Mouse (Mus musculus) heart, embryonic 16.5 days (tissue): ENCODE measurements around the gene Cfd. TPM values are rescaled to one million over a fixed set of nuclear protein-coding genes. Genes with fewer than 3 reads are reported as not detected.
A peak's percentile ranks its signal among the peaks of the same experiment; 100 is the strongest.

Experiments used
- ATAC-seq: fragments of 200-750 bp; cut with Nextera tagmentation; replicated peaks from 2 replicates; pipeline ENCODE4 v1.8.0; 2017; ENCODE audit warnings: moderate number of reproducible peaks; ENCODE audit not compliant: insufficient read depth, low FRiP score; ENCODE audit errors: extremely low read depth
- H3K27ac ChIP-seq: fragments of 300-500 bp; sonication (generic); 2 replicates; pipeline ENCODE4 v1.5.1; 2014; ENCODE audit warnings: mild to moderate bottlenecking, low read length, control low read depth, moderate library complexity
- H3K27me3 ChIP-seq: fragments of 300-500 bp; sonication (generic); 2 replicates; pipeline ENCODE4 v1.6.1; 2014; ENCODE audit warnings: low read length, mixed read lengths; ENCODE audit not compliant: control insufficient read depth, insufficient read depth
- H3K36me3 ChIP-seq: fragments of 300-500 bp; sonication (generic); 2 replicates; pipeline ENCODE4 v1.6.1; 2014; ENCODE audit not compliant: control insufficient read depth, insufficient read depth
- H3K4me1 ChIP-seq: fragments of 300-500 bp; sonication (generic); 2 replicates; pipeline ENCODE4 v1.6.1; 2014; ENCODE audit warnings: low read length, mixed read lengths; ENCODE audit not compliant: control insufficient read depth, insufficient read depth
- H3K4me2 ChIP-seq: fragments of 300-500 bp; sonication (generic); 2 replicates; pipeline ENCODE4 v1.6.1; 2014; ENCODE audit warnings: low read depth, mild to moderate bottlenecking, control low read depth, low read length
- H3K4me3 ChIP-seq: fragments of 300-500 bp; sonication (generic); 2 replicates; pipeline ENCODE4 v1.5.1; 2014; ENCODE audit warnings: mild to moderate bottlenecking, control low read depth, low read length
- H3K9ac ChIP-seq: fragments of 300-500 bp; sonication (generic); 2 replicates; pipeline ENCODE4 v1.6.1; 2014; ENCODE audit warnings: low read length, control low read depth
- H3K9me3 ChIP-seq: fragments of 300-500 bp; sonication (generic); replicated peaks from 2 replicates; pipeline ENCODE4 v1.6.1; 2016; ENCODE audit warnings: low read length; ENCODE audit not compliant: control insufficient read depth
- WGBS: fragments of 180-500 bp; shearing (Covaris S2); extraction: QIAGEN DNeasy Blood & Tissue Kit; methylation state at CpG from one replicate; pipeline ENCODE4 v1.1.7; 2014; 5-methylcytosine and 5-hydroxymethylcytosine counted together
- polyA plus RNA-seq: library from polyadenylated mRNA; unstranded; fragments of >200 nt; fragmentation: Nextera tagmentation; extraction: Ambion mirVana; gene quantifications from 2 replicates; pipeline ENCODE4 v1.2.1, GENCODE M21; 2015

The Cfd gene
- polyA plus RNA-seq, 1 experiment from 2014 or later: not detected

- Histone ChIP-seq H3K27me3 (no peaks in the 10 kb centered on the region), H3K9ac (no peak overlapping the region), H3K4me3 (no peak overlapping the region), H3K27ac (no peak overlapping the region), H3K9me3 (no peaks in the 10 kb centered on the region), H3K4me1 (peaks cover 52% of the 10 kb centered on the region), H3K36me3 (no peaks in the 10 kb centered on the region), H3K4me2 (no peak overlapping the region)
- no peak for ATAC-seq
- 72% methylated on average over 6 of the region's 6 CpGs for WGBS
These were observed 43.2 kb downstream of the Cfd start for GRCm38 (mm10) chr10:79933861-79934260.

- no peak overlapping the region for H3K4me3 ChIP-seq
- 46% methylated on average over 13 of the region's 13 CpGs for WGBS
- no peak overlapping the region for H3K9ac ChIP-seq
- no peaks in the 10 kb centered on the region for H3K9me3 ChIP-seq
- no peaks in the 10 kb centered on the region for H3K36me3 ChIP-seq
- peaks cover 49% of the 10 kb centered on the region for H3K4me1 ChIP-seq
- H3K27me3 ChIP-seq: no peaks in the 10 kb centered on the region
- peak; percentile 52 for ATAC-seq
- no peak overlapping the region for H3K4me2 ChIP-seq
- no peak overlapping the region for H3K27ac ChIP-seq
These were observed 43.6 kb downstream of the Cfd start for GRCm38 (mm10) chr10:79934272-79934721.

DNA sequence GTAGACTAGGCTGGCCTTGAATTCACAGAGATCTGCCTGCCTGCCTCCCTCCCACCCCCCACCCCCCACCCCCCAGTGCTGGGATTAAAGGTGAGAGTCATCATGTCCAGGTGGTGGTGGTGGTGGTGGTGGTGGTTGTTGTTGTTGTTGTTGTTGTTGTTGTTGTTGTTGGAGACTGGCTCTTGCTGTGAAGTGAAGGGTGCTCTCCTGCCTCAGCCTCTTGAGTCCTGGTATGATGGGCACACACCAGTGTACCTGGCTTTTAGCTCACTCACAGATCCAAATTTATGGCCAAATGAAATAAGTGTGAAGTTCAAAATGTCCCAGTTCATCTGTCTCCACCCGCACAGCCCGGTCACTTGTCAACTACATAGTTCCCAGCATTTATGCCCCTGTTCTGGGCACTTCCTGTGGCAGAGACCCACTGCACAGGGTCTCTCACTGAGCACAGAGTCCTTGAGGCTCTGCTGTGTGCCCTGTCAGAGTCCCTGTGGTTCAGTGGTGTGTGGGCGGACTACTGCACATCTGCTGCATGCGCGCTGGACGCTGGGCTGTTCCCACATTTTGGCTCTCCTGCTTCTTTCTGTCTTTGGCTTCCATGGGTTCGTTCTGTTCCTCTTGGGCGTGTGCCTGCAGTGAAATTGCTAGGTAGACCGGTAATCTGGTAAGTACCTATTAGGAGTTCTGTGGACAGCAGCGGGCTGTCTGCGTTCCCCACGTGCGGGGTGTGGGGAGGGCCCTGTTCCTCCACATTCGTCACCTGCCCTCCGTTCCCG, 44.3 kb downstream of the Cfd start:
- no peaks in the 10 kb centered on the region for H3K9me3 ChIP-seq
- no peaks in the 10 kb centered on the region for H3K27me3 ChIP-seq
- H3K4me3 ChIP-seq: no peak overlapping the region
- no peaks in the 10 kb centered on the region for H3K36me3 ChIP-seq
- WGBS: 87% methylated on average over 16 of the region's 16 CpGs
- no peak overlapping the region for H3K27ac ChIP-seq
- no peak overlapping the region for H3K4me2 ChIP-seq
- no peak overlapping the region for H3K9ac ChIP-seq
- peaks cover 52% of the 10 kb centered on the region for H3K4me1 ChIP-seq
- no peak for ATAC-seq

GRCm38 (mm10) chr10:79936284-79936910, 45.7 kb downstream of the Cfd start:
- no peak overlapping the region for H3K9ac ChIP-seq
- H3K4me1 ChIP-seq: peaks cover 62% of the 10 kb centered on the region
- no peaks in the 10 kb centered on the region for H3K27me3 ChIP-seq
- no peaks in the 10 kb centered on the region for H3K9me3 ChIP-seq
- ATAC-seq: no peak
- WGBS: 27% methylated on average over 10 of the region's 10 CpGs
- peak overlapping the region; percentile 66 for H3K27ac ChIP-seq
- peak overlapping the region; percentile 36 for H3K4me3 ChIP-seq
- H3K36me3 ChIP-seq: no peaks in the 10 kb centered on the region
- peak overlapping the region; percentile 60 for H3K4me2 ChIP-seq

GRCm38 (mm10) chr10:79936911-79937441, 46.3 kb downstream of the Cfd start:
- H3K9me3 ChIP-seq: no peaks in the 10 kb centered on the region
- peak; percentile 80 for ATAC-seq
- peak overlapping the region; percentile 52; the same call in 1 of the 2 replicates for H3K9ac ChIP-seq
- no peaks in the 10 kb centered on the region for H3K27me3 ChIP-seq
- peak overlapping the region; percentile 66 for H3K27ac ChIP-seq
- H3K4me2 ChIP-seq: peak overlapping the region; percentile 60
- H3K36me3 ChIP-seq: no peaks in the 10 kb centered on the region
- H3K4me1 ChIP-seq: peaks cover 62% of the 10 kb centered on the region
- 28% methylated on average over 27 of the region's 27 CpGs for WGBS
- H3K4me3 ChIP-seq: peak overlapping the region; percentile 36

DNA sequence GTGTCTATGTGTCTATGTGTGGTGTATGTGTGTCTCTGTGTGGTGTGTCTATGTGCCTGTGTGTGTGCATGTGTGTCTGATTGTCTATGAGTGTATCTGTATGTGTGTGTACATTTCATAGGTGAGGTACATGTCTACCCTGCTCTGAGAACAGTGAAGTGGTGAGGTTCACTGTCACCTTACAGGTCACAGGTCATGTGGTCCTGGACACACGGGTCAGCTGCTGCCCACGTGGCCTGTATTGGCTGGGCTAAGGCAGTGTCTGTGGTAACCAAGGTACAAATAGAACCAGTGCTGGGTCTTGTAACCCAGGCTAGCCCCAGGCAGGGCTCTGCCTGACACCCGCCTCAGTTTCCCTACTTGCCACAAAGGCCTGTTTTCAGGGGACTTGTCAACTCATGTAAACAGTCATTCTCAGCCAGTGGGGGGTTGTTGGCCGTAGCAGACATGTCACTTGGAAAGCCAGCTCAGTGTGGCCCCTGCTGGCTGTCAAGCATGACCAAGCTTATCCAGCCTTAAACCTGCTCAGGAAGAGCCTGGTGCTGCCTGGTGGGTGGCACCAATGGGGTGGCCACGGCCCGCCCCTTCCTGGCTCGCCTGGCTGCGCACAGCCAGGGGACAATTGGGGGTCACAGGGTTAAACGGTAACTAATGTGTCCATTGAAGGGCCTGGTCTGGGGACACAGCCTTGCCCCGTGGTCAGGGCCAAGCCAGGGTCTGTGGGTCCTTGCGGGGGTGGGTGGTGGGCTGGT, 47.3 kb downstream of the Cfd start:
- Histone ChIP-seq H3K27ac (no peak overlapping the region), H3K4me2 (peak overlapping the region; percentile 60)

DNA sequence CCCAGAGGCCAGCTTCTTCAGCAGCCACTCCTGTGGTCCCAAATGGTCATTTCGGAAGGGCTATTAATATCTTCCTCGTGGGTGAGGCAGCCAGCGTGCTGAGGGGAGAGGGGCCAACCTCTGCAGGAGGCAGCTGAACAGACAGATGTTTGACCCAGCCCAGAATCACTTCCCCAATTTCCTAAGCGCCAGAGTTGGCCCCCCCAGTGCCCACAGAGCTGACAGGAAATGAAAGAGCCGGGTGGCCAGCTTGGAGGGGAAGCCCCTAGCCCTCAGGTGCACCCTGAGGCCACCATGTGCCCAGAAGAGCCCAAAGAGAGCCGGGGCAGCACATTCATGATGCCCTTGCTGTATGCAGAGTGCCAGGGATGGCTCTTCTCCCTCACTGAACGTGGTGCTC, 50.1 kb downstream of the Cfd start:
- 0 out of 2 replicates have a peak overlapping the region, but pooled peaks have one; percentile 5 for H3K4me2 ChIP-seq
- H3K27ac ChIP-seq: no peak overlapping the region
- ATAC-seq: no peak
- no peaks in the 10 kb centered on the region for H3K9me3 ChIP-seq
- H3K27me3 ChIP-seq: no peaks in the 10 kb centered on the region
- H3K4me3 ChIP-seq: no peak overlapping the region
- H3K36me3 ChIP-seq: no peaks in the 10 kb centered on the region
- peaks cover 37% of the 10 kb centered on the region for H3K4me1 ChIP-seq
- no peak overlapping the region for H3K9ac ChIP-seq
- 34% methylated on average over 7 of the region's 7 CpGs for WGBS

More for the DNA sequence above, 47.3 kb downstream of the Cfd start:
- Histone ChIP-seq H3K4me3 (no peak overlapping the region), H3K9me3 (no peaks in the 10 kb centered on the region), H3K27me3 (no peaks in the 10 kb centered on the region), H3K4me1 (peaks cover 53% of the 10 kb centered on the region), H3K36me3 (no peaks in the 10 kb centered on the region), H3K9ac (no peak overlapping the region)
- 81% methylated on average over 11 of the region's 11 CpGs for WGBS
- no peak for ATAC-seq
